Mouse (Mus musculus) MEL (cell line): ENCODE data around the gene Ang4. TPM values are rescaled to one million over a fixed set of nuclear protein-coding genes. Genes with fewer than 3 reads are reported as not detected.

ENCODE experiments used
- DNase-seq: peaks from one replicate; pipeline ENCODE4 v3.0.0; 2011; ENCODE audit warnings: low read depth, low spot score
- H3K27ac ChIP-seq: 2 replicates; pipeline ENCODE4 v1.5.1; 2012; ENCODE audit warnings: low read depth, mild to moderate bottlenecking, control low read depth, low read length, moderate library complexity; ENCODE audit not compliant: control insufficient read depth
- H3K27me3 ChIP-seq, 2 experiments: fragments of 150-350 bp in 1 of 2; sonication (generic) in 1 of 2; 2 replicates each; pipeline ENCODE4 v1.6.1; 2012; ENCODE audit warnings: low read length in 2 of 2, mild to moderate bottlenecking in 2 of 2, improper control_type of control experiment in 1 of 2, moderate library complexity in 1 of 2; ENCODE audit not compliant: insufficient read depth in 2 of 2, control insufficient read depth in 1 of 2
- H3K36me3 ChIP-seq, 2 experiments: 2 replicates each; pipeline ENCODE4 v1.6.1; 2012 to 2014; ENCODE audit warnings: low read length in 2 of 2, improper control_type of control experiment in 1 of 2, inconsistent platforms in 1 of 2, mild to moderate bottlenecking in 1 of 2; ENCODE audit not compliant: insufficient read depth in 2 of 2, control insufficient read depth in 1 of 2
- H3K4me1 ChIP-seq, 2 experiments: fragments of 150-350 bp in 1 of 2; sonication (generic) in 1 of 2; 2 replicates each; pipeline ENCODE4 v1.6.1; 2012; ENCODE audit warnings: low read length in 2 of 2, improper control_type of control experiment in 1 of 2, mild to moderate bottlenecking in 1 of 2; ENCODE audit not compliant: insufficient read depth in 2 of 2, control insufficient read depth in 1 of 2
- H3K4me3 ChIP-seq, 2 experiments: fragments of 150-350 bp in 1 of 2; sonication (generic) in 1 of 2; 2 replicates each; pipeline ENCODE4 v1.5.1; 2012; ENCODE audit warnings: low read depth in 2 of 2, low read length in 2 of 2, mild to moderate bottlenecking in 2 of 2, moderate library complexity in 2 of 2, control low read depth in 1 of 2, improper control_type of control experiment in 1 of 2; ENCODE audit not compliant: control insufficient read depth in 1 of 2, insufficient read depth in 1 of 2
- H3K79me2 ChIP-seq: 2 replicates; pipeline ENCODE4 v1.6.1; 2012; ENCODE audit warnings: mild to moderate bottlenecking, low read length, moderate library complexity; ENCODE audit not compliant: control insufficient read depth, poor library complexity, insufficient read depth
- H3K9ac ChIP-seq: 2 replicates; pipeline ENCODE4 v1.6.1; 2012; ENCODE audit warnings: low read depth, mild to moderate bottlenecking, control low read depth, low read length, moderate library complexity; ENCODE audit not compliant: control insufficient read depth, poor library complexity, severe bottlenecking
- H3K9me3 ChIP-seq: fragments of 150-350 bp; sonication (generic); replicated peaks from 2 replicates; pipeline ENCODE4 v1.6.1; 2012; ENCODE audit warnings: mild to moderate bottlenecking, low read length, improper control_type of control experiment, moderate library complexity; ENCODE audit not compliant: insufficient read depth
- CHD1 ChIP-seq: IDR thresholded peaks from 2 replicates; pipeline ENCODE4 v1.6.1; 2012; ENCODE audit warnings: low read depth, mild to moderate bottlenecking, inconsistent platforms, low read length, improper control_type of control experiment
- CHD2 ChIP-seq: IDR thresholded peaks from 2 replicates; pipeline ENCODE4 v1.6.1; 2011; ENCODE audit warnings: low read length, improper control_type of control experiment
- CTCF ChIP-seq, 3 experiments: IDR thresholded peaks in 2 of 3; conservative IDR thresholded peaks in 1 of 3; 2 replicates each; pipeline ENCODE4 v1.5.1; 2011 to 2012; ENCODE audit warnings: low read length in 3 of 3, low read depth in 2 of 3, mild to moderate bottlenecking in 2 of 3, improper control_type of control experiment in 1 of 3, inconsistent platforms in 1 of 3, mixed read lengths in 1 of 3, moderate library complexity in 1 of 3; ENCODE audit not compliant: control insufficient read depth in 1 of 3, insufficient read depth in 1 of 3, poor library complexity in 1 of 3, severe bottlenecking in 1 of 3
- ETS1 ChIP-seq: IDR thresholded peaks from 2 replicates; pipeline ENCODE4 v1.6.1; 2012; ENCODE audit warnings: low read depth, mild to moderate bottlenecking, inconsistent platforms, low read length, improper control_type of control experiment, moderate library complexity
- GABPA ChIP-seq: IDR thresholded peaks from 2 replicates; pipeline ENCODE4 v1.6.1; 2012; ENCODE audit warnings: low read depth, mild to moderate bottlenecking, inconsistent platforms, low read length, improper control_type of control experiment, moderate library complexity
- GATA1 ChIP-seq: IDR thresholded peaks from 2 replicates; pipeline ENCODE4 v1.6.1; 2011; ENCODE audit warnings: low read depth, low read length, improper control_type of control experiment
- JUND ChIP-seq: IDR thresholded peaks from 2 replicates; pipeline ENCODE4 v1.6.1; 2011; ENCODE audit warnings: low read depth, mild to moderate bottlenecking, improper control_type of control experiment, low read length
- KAT2A ChIP-seq: conservative IDR thresholded peaks from 2 replicates; pipeline ENCODE4 v1.6.1; 2012; ENCODE audit warnings: low read depth, low read length, improper control_type of control experiment, inconsistent platforms
- MAFK ChIP-seq: IDR thresholded peaks from 2 replicates; pipeline ENCODE4 v1.6.1; 2011; ENCODE audit warnings: low read depth, mild to moderate bottlenecking, low read length, improper control_type of control experiment, borderline replicate concordance
- MYB ChIP-seq: IDR thresholded peaks from 2 replicates; pipeline ENCODE4 v1.6.1; 2011; ENCODE audit warnings: mild to moderate bottlenecking, low read depth, low read length, improper control_type of control experiment
- NELFE ChIP-seq: IDR thresholded peaks from 2 replicates; pipeline ENCODE4 v1.6.1; 2011; ENCODE audit warnings: low read depth, low read length, improper control_type of control experiment
- NRF1 ChIP-seq: IDR thresholded peaks from 2 replicates; pipeline ENCODE4 v1.6.1; 2014; ENCODE audit warnings: low read depth, mild to moderate bottlenecking, inconsistent platforms, low read length, improper control_type of control experiment, moderate library complexity; ENCODE audit not compliant: poor library complexity, insufficient read depth, severe bottlenecking
- POLR2A ChIP-seq, 2 experiments: IDR thresholded peaks; 2 replicates each; pipeline ENCODE4 v1.6.1; 2011 to 2012; ENCODE audit warnings: low read length in 2 of 2, mild to moderate bottlenecking in 2 of 2, control low read depth in 1 of 2, improper control_type of control experiment in 1 of 2, low read depth in 1 of 2, moderate library complexity in 1 of 2; ENCODE audit not compliant: control insufficient read depth in 1 of 2, insufficient read depth in 1 of 2, poor library complexity in 1 of 2
- POLR2AphosphoS2 ChIP-seq: IDR thresholded peaks from 2 replicates; pipeline ENCODE4 v1.6.1; 2011; ENCODE audit warnings: low read length, improper control_type of control experiment
- POLR2AphosphoS5 ChIP-seq: IDR thresholded peaks from 2 replicates; pipeline ENCODE4 v1.6.1; 2012; ENCODE audit warnings: low read depth, borderline replicate concordance, mild to moderate bottlenecking, inconsistent platforms, low read length, moderate library complexity, mixed read lengths
- RAD21 ChIP-seq: IDR thresholded peaks from 2 replicates; pipeline ENCODE4 v1.6.1; 2011; ENCODE audit warnings: mild to moderate bottlenecking, low read depth, low read length, improper control_type of control experiment
- RCOR1 ChIP-seq: IDR thresholded peaks from 2 replicates; pipeline ENCODE4 v1.6.1; 2012; ENCODE audit warnings: low read depth, mild to moderate bottlenecking, inconsistent platforms, low read length, improper control_type of control experiment
- SIN3A ChIP-seq: IDR thresholded peaks from 2 replicates; pipeline ENCODE4 v1.6.1; 2012; ENCODE audit warnings: low read length, improper control_type of control experiment, inconsistent platforms
- SMC3 ChIP-seq: IDR thresholded peaks from 2 replicates; pipeline ENCODE4 v1.6.1; 2011; ENCODE audit warnings: low read depth, low read length, improper control_type of control experiment
- TBP ChIP-seq: IDR thresholded peaks from 2 replicates; pipeline ENCODE4 v1.8.0; 2011; ENCODE audit warnings: low read depth, low read length, improper control_type of control experiment
- TCF12 ChIP-seq: IDR thresholded peaks from 2 replicates; pipeline ENCODE4 v1.6.1; 2014; ENCODE audit warnings: low read depth, mild to moderate bottlenecking, inconsistent platforms, low read length, improper control_type of control experiment, moderate library complexity
- USF1 ChIP-seq: IDR thresholded peaks from 2 replicates; pipeline ENCODE4 v1.6.1; 2014; ENCODE audit warnings: low read depth, mild to moderate bottlenecking, inconsistent platforms, low read length, improper control_type of control experiment, moderate library complexity
- USF2 ChIP-seq, 2 experiments: IDR thresholded peaks; 2 replicates each; pipeline ENCODE4 v1.6.1; 2011 to 2012; ENCODE audit warnings: improper control_type of control experiment in 2 of 2, low read length in 2 of 2, borderline replicate concordance in 1 of 2, inconsistent platforms in 1 of 2, low read depth in 1 of 2, mild to moderate bottlenecking in 1 of 2; ENCODE audit not compliant: insufficient read depth in 1 of 2
- ZC3H11A ChIP-seq: IDR thresholded peaks from 2 replicates; pipeline ENCODE4 v1.6.1; 2012; ENCODE audit warnings: low read depth, mild to moderate bottlenecking, inconsistent platforms, low read length, improper control_type of control experiment
- ZKSCAN1 ChIP-seq: IDR thresholded peaks from 2 replicates; pipeline ENCODE4 v1.6.1; 2012; ENCODE audit warnings: low read depth, mild to moderate bottlenecking, inconsistent platforms, low read length, improper control_type of control experiment, moderate library complexity
- ZMIZ1 ChIP-seq: IDR thresholded peaks from 2 replicates; pipeline ENCODE4 v1.6.1; 2012; ENCODE audit warnings: low read depth, mild to moderate bottlenecking, inconsistent platforms, low read length, improper control_type of control experiment, moderate library complexity
- polyA plus RNA-seq, 2 experiments: library from polyadenylated mRNA; stranded (reverse) in 1 of 2; unstranded in 1 of 2; fragments of >175 nt in 1 of 2; fragments of >200 nt in 1 of 2; gene quantifications; 2 replicates each; pipeline versions ENCODE4 v1.2.1 to v1.2.4; 2012; ENCODE audit warnings: low replicate concordance in 2 of 2, low read depth in 1 of 2; ENCODE audit not compliant: insufficient read length in 2 of 2, insufficient read depth in 1 of 2, missing spikeins in 1 of 2
- total RNA-seq: library from RNA; depleted of rRNA; stranded (reverse); fragments of 300-350 nt; gene quantifications from 2 replicates; pipeline ENCODE4 v1.2.3, GENCODE M21; 2012

Ang4 gene
- total and polyA plus RNA-seq, 3 experiments, result not detected

DNA sequence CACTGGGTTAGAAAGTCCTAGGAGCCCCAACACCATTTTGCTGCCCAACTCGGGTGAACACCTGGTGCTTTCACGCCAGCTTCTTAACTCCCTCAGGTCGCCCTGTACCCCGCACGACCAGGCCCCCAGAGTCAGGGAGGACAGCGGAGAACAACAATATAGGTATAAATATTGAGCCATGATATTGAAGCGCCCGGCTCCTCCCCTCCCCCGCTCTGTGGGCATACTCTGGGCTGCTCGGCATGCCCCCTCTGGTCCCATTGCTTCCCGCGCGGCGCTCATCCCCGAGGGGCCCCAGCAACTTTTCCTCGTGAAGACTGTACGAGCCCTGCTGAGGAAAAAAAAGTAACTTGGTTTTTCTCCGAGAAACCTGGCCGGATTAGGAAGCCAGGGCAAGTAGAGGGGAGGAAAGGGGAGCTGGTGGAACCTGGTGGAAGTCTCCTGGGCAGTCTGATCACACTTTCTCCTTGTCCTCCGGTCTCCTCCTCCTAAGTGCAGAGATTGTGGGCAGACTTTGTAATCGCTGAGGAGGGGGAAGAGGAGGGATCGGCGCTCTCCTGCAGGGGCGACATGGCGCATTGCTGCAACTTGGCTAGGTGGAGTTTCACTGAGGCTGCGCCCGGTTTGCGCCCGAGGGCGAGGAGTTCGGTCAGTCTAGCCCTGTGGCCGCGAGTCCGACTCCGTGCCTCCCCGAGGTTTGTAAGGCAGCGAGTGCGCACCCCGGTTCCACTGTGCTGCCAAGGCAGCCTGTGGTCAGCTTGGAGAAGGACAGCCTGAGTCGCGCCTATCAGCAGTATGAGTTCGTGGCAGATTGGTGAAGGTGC lies 32.8 kb downstream of the Ang4 start:
- H3K4me1 ChIP-seq, result no peaks in the 10 kb centered on the region
- H3K9me3 ChIP-seq, result no peaks in the 10 kb centered on the region
- no peaks in the 10 kb centered on the region for H3K27me3 ChIP-seq
- no peak overlapping the region for H3K9ac ChIP-seq
- no peaks in the 10 kb centered on the region for H3K79me2 ChIP-seq
- TF ChIP-seq ZC3H11A, result no peak
- no peak for TF ChIP-seq JUND
- TF ChIP-seq GABPA, result no peak
- TF ChIP-seq POLR2AphosphoS2, result no peak
- TF ChIP-seq SMC3, result no peak
- no peak for TF ChIP-seq CHD2
- TF ChIP-seq ZKSCAN1, result no peak
- TF ChIP-seq ETS1, result no peak
- TF ChIP-seq POLR2AphosphoS5, result no peak
- TF ChIP-seq RAD21, result no peak
- TF ChIP-seq KAT2A, result no peak
- TF ChIP-seq MYB, result no peak
- no peak for TF ChIP-seq NRF1
- TF ChIP-seq NELFE, result no peak
- TF ChIP-seq POLR2A (IDR thresholded peaks at IDR 0.05; ENCODE audit: control insufficient read depth in 1 of 2, insufficient read depth in 1 of 2, low read depth in 1 of 2, low read length in 2 of 2, poor library complexity in 1 of 2), result no peak
- no peak for TF ChIP-seq CTCF (IDR thresholded peaks at IDR 0.05 in 2 of 3, conservative IDR thresholded peaks at IDR 0.05 in 1 of 3; ENCODE audit: control insufficient read depth in 1 of 3, insufficient read depth in 1 of 3, low read depth in 2 of 3, low read length in 3 of 3, poor library complexity in 1 of 3, severe bottlenecking in 1 of 3)
- no peak for TF ChIP-seq USF2 (IDR thresholded peaks at IDR 0.05; ENCODE audit: borderline replicate concordance in 1 of 2, insufficient read depth in 1 of 2, low read depth in 1 of 2, low read length in 2 of 2)
- TF ChIP-seq TCF12, result no peak
- no peaks in the 10 kb centered on the region for H3K36me3 ChIP-seq
- no peak overlapping the region for H3K27ac ChIP-seq
- H3K4me3 ChIP-seq, result no peak overlapping the region
- no peak for DNase-seq

DNA sequence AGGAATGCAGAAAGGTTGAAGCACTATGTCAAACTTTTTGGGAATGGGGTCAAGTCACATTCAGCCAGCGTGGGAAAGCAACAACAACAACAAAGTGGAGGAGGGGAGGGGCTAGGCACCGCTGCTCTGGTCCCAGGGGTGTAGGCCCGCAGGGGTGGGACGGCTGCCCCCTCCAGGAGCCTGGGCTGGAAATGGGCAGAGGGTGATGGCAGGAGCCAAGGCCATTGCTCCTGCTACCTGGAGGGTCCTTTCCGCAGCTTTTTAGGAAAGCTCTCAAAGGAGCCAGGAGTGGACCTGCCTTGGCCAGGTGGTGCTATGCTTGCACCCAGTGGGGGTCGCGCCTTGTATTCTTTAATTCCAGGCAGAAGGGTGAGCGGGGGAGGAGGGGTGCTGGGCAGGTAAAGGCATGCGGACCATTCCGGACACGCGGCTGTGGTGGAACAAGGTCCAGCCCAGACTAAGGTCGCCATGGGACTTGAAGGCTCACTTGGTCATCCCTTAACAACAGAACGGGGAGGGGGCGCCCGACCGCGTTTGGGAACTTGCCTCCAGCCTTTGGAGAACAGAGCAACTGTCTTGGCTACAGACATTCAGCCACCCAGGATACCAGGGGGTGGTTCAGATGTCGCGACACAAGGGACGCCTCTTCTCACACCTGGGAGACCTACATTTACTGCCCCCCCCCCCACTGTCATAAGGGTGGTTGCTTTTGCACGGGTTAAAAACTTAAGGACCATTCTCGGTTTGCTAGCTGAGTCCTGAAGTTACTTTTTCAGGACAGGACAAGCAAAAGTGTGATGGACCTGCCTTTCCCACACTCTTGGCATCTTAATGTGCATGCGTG lies 34.0 kb downstream of the Ang4 start:
- H3K4me1 ChIP-seq, result no peaks in the 10 kb centered on the region
- H3K27ac ChIP-seq, result no peak overlapping the region
- no peaks in the 10 kb centered on the region for H3K36me3 ChIP-seq
- DNase-seq, result no peak
- no peaks in the 10 kb centered on the region for H3K27me3 ChIP-seq
- H3K9me3 ChIP-seq, result no peaks in the 10 kb centered on the region
- no peak overlapping the region for H3K4me3 ChIP-seq
- no peaks in the 10 kb centered on the region for H3K79me2 ChIP-seq
- TF ChIP-seq CHD1 (no peak), ZC3H11A (no peak), GATA1 (no peak), TBP (no peak), SMC3 (no peak), USF2 (IDR thresholded peaks at IDR 0.05; ENCODE audit: borderline replicate concordance in 1 of 2, insufficient read depth in 1 of 2, low read depth in 1 of 2, low read length in 2 of 2) (no peak), MAFK (no peak), POLR2AphosphoS2 (no peak), CTCF (IDR thresholded peaks at IDR 0.05 in 2 of 3, conservative IDR thresholded peaks at IDR 0.05 in 1 of 3; ENCODE audit: control insufficient read depth in 1 of 3, insufficient read depth in 1 of 3, low read depth in 2 of 3, low read length in 3 of 3, poor library complexity in 1 of 3, severe bottlenecking in 1 of 3) (no peak), RCOR1 (no peak), SIN3A (no peak), ZMIZ1 (no peak), KAT2A (no peak), USF1 (no peak)
- no peak overlapping the region for H3K9ac ChIP-seq
